Mouse (Mus musculus) lung, postnatal 4 days (tissue): Measurements from ENCODE around the gene Gm49388.

Experiments
- DNase-seq, 2 experiments: peaks; one replicate each; pipeline ENCODE4 v3.0.0; 2021

Gene Gm49388

DNA sequence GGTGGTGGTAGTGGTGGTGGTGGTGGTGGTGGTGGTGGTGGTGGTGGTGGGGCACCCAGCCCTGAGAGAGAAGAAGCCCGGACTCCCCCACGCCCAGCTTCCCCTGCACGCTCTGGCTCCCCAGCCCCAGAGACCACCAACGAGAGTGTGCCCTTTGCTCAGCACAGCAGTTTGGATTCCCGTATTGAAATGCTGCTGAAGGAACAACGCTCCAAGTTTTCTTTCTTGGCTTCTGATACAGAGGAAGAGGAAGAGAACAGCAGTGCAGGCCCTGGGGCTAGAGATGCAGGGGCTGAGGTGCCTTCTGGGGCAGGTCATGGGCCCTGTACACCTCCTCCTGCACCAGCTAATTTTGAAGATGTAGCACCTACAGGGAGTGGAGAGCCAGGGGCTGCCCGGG lies at the start of gene Gm49388:
Gene Gm49388 (plus strand): TSS at position 301 of the 400 bp plus-strand sequence.
- no peak for DNase-seq

- peak; percentile 71 to 76 for DNase-seq
Observed at GRCm38 (mm10) chr7:127744366-127745045, 40.9 kb upstream of the Gm49388 start, which contains the start of gene Fbxl19. Gene Fbxl19 (plus strand): TSS chr7:127744543.

GRCm38 (mm10) chr7:127745251-127745651 lies 40.2 kb upstream of the Gm49388 start:
- peak; percentile 93 to 94 for DNase-seq

DNA sequence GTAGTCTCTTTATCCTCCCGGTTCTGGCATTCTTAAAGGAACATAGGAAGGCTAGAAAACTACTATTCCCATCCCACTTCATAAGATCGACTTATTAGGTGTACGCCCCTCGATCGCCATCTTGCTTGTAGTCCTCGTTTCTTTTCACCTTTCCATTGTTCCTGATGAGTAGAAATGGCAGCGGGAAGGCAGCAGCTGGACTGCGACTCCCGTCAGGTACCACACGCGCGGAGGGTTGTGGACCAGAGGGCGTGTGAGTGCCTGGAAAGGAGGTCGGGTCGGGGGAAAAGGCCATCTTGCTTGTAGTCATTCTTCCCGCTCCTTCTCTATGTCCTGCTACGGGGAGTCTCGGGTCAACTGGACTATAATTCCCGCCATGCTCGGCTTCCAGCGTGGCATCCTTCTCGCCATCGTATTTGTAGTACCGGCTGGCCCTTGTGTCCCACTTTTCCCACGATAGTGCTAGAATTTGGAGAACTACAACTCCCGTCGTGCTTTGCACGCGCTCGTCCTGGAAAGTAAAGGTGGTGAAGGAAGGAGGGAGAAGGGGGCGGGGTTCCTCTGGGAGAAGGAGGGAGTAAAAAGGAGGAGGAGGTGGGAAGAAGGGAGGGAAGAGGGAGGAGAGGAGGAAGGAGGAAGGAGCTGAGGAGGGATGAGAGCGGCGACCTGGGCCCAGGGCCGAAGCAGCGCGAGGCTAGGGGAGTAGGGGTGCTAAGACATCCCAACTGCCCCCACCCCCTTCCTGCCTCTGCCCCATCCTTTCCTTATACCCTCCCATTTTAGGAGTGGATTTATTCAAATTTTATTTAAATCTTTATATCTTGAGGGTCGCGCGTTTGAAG lies 39.5 kb upstream of the Gm49388 start:
- peak; percentile 95 to 98 for DNase-seq

- DNase-seq: peak; percentile 32 to 54
Observed at GRCm38 (mm10) chr7:127746494-127747491, 38.6 kb upstream of the Gm49388 start.

GRCm38 (mm10) chr7:127747559-127748234 lies 37.7 kb upstream of the Gm49388 start:
- no peak for DNase-seq

- no peak for DNase-seq
Observed at GRCm38 (mm10) chr7:127748235-127748560, 37.2 kb upstream of the Gm49388 start.

- no peak for DNase-seq
Observed at GRCm38 (mm10) chr7:127750131-127751127, 35.0 kb upstream of the Gm49388 start.

DNA sequence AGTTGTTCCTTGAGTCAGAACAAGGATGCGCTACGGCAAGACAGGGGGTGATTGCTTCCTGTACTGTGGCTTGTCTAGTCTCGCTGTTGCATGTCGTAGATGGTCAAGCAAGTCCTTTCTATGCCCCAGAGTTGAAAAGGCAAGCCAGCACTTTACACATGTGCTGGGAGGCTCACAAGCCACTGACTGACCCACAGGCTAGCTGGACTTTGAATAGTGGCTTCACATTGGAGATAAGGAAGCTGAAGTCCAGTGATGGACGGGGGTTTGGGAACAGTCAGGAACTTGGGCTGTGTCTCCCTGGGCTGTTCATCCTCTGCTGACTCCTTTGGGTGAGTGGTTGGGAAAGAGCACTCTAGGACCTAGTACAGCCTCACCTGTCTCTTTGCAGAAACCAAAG lies 33.8 kb upstream of the Gm49388 start:
- no peak for DNase-seq

GRCm38 (mm10) chr7:127752069-127752468 lies 33.3 kb upstream of the Gm49388 start:
- DNase-seq: no peak

DNA sequence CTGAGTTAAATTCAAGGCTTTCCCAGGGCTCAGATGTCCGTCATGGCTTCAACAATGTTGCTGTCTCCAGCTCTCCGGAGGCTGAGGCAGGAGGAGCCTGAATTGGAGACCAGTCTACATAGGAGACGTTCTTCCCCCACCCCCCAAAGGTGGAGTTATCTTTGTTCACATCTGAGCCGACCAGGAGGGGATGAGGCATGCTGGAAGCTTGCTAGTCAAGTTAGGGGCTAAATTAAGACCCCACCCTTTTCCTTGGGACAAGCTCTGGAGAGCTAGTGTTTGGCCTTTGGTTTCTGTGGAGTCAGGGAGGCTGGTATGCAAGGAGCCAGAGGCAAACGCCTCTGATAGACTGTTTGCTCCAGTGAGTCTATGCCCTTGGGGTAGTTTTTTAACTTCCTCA lies 32.2 kb upstream of the Gm49388 start:
- DNase-seq: no peak

- no peak for DNase-seq
Observed at GRCm38 (mm10) chr7:127753741-127754140, 31.7 kb upstream of the Gm49388 start.

- no peak for DNase-seq
Observed at GRCm38 (mm10) chr7:127759716-127760115, 25.7 kb upstream of the Gm49388 start.

GRCm38 (mm10) chr7:127760478-127760877 lies 24.9 kb upstream of the Gm49388 start:
- DNase-seq: no peak

GRCm38 (mm10) chr7:127761026-127761425 lies 24.4 kb upstream of the Gm49388 start:
- peak; percentile 73 to 84 for DNase-seq

GRCm38 (mm10) chr7:127763642-127764041 lies 21.8 kb upstream of the Gm49388 start:
- no peak for DNase-seq

DNA sequence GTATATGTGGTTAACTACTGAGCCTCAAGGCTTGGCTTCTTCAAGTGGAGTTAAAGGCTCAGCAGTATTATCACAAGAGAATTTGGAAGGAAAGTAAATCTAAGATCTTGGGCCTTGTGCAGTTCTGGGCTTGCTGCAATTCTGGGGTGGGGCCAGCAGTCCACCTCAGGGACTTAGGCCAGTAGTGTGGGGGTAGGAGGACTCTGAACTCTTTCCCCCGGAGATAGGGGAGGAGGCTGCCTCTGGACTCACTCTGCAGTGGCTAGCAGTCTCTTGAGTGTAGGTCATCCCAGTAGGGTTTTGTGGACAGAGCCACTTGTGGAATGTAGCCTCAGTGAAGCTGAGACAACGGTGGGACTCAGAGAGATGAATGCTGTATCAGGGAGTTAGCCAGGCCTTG lies 19.7 kb upstream of the Gm49388 start:
- no peak for DNase-seq

- no peak for DNase-seq
Observed at GRCm38 (mm10) chr7:127766851-127767609, 18.4 kb upstream of the Gm49388 start.

DNA sequence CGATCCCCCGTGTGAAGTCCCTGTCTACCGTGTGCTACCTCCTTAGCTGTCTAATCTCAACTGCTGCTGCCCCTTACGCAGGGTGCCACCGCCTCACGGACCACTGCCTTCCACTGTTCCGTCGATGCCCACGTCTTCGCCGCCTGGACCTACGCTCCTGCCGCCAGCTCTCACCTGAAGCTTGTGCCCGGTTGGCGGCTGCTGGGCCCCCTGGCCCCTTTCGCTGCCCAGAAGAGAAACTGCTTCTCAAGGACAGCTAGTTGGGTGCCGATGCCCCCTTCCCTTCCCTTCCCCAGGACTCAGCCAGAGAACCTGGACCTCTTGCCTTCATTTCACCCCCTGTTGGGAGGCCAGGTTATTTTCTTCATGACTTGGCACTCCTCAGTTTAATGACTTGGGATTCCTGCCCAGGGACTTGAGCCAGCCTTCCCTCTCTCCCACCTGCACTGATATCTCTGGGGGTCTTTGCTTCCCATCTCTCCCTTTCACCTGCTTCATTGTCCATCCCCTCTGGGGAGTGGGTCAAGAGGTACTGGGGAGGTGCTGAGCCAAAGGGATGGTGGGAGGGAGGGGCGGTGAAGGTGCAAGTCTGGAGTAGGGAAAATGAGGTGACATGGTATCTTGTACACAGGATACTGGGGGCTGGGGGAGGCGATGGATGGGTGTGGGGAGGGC lies 17.6 kb upstream of the Gm49388 start:
- no peak for DNase-seq
